In genomic region chr9:54323456-54323855, GRCm38 (mm10) we compare ENCODE assay signal across 10 mouse cellular contexts. TPM values are rescaled to one million over a fixed set of nuclear protein-coding genes. Genes with fewer than 3 reads are reported as not detected.
DNase-seq lines count a peak whose midpoint lies in the region; ATAC-seq and TF ChIP-seq lines count a peak whose summit lies in the region.
"Had no signal": no experiment of that assay in that cellular context is flagged by ENCODE, and none has a peak within 500 bp of the region (broad histone marks: within the 10 kb centered on the region; RNA-seq: fewer than 3 reads in every experiment).

No protein-coding gene starts in this region.

- no peak for TF ChIP-seq EP300 in MEL (IDR thresholded peaks at IDR 0.05; ENCODE audit: low read depth in 1 of 2, low read length in 2 of 2)

- no peak overlapping the region for H3K4me2 ChIP-seq in kidney, embryonic 16.5 days (replicated peaks; ENCODE audit: low read depth, low read length)
- H3K4me2 ChIP-seq: neural tube, embryonic 13.5 days had no signal

- no peaks in the 10 kb centered on the region; the same call in 1 of the 2 replicates for H3K27me3 ChIP-seq in kidney, embryonic 16.5 days (ENCODE audit: insufficient read depth, low read length)
- peaks cover 3 to 14% of the 10 kb centered on the region in 2 experiments for H3K27me3 ChIP-seq in MEL (ENCODE audit: control insufficient read depth in 1 of 2, insufficient read depth in 2 of 2, low read length in 2 of 2)
- H3K27me3 ChIP-seq: neural tube, embryonic 13.5 days had no signal

- ATAC-seq in kidney, embryonic 16.5 days (ENCODE audit: low FRiP score, low TSS enrichment): peak; percentile 27; the same call in 1 of the 2 replicates

- no peaks in the 10 kb centered on the region for H3K36me3 ChIP-seq in kidney, embryonic 16.5 days (ENCODE audit: insufficient read depth, low read length)
- H3K36me3 ChIP-seq in MEL (ENCODE audit: control insufficient read depth in 1 of 2, insufficient read depth in 2 of 2, low read length in 2 of 2): no peaks in the 10 kb centered on the region
- H3K36me3 ChIP-seq: neural tube, embryonic 13.5 days had no signal

- no peaks in the 10 kb centered on the region for H3K4me1 ChIP-seq in kidney, embryonic 16.5 days (ENCODE audit: insufficient read depth, low read length)
- no peaks in the 10 kb centered on the region for H3K4me1 ChIP-seq in MEL (ENCODE audit: control insufficient read depth in 1 of 2, insufficient read depth in 2 of 2, low read length in 2 of 2)
- H3K4me1 ChIP-seq: neural tube, embryonic 13.5 days had no signal

- 43% methylated on average over 8 of the region's 8 CpGs for WGBS in kidney, embryonic 16.5 days

- TF ChIP-seq POLR2A in MEL (IDR thresholded peaks at IDR 0.05; ENCODE audit: control insufficient read depth in 1 of 2, insufficient read depth in 1 of 2, low read depth in 1 of 2, low read length in 2 of 2, poor library complexity in 1 of 2): no peak

- no peak overlapping the region for H3K9ac ChIP-seq in kidney, embryonic 16.5 days (replicated peaks; ENCODE audit: low read length)
- H3K9ac ChIP-seq in MEL (ENCODE audit: control insufficient read depth, low read depth, low read length, poor library complexity, severe bottlenecking): no peak overlapping the region
- H3K9ac ChIP-seq: neural tube, embryonic 13.5 days had no signal

- H3K9me3 ChIP-seq in kidney, embryonic 16.5 days (ENCODE audit: low read length): no peaks in the 10 kb centered on the region
- no peaks in the 10 kb centered on the region for H3K9me3 ChIP-seq in MEL (replicated peaks; ENCODE audit: insufficient read depth, low read length)
- H3K9me3 ChIP-seq: neural tube, embryonic 13.5 days had no signal

- no peaks in the 10 kb centered on the region for H3K79me2 ChIP-seq in MEL (ENCODE audit: control insufficient read depth, insufficient read depth, low read length, poor library complexity)

- peak; percentile 23 for DNase-seq in adrenal gland, postnatal 14 days
- no peak for DNase-seq in adrenal gland, adult 18-20 months (ENCODE audit: low spot score in 2 of 2)
- no peak for DNase-seq in kidney, adult 11 months
- peak; percentile 49 for DNase-seq in MEL (ENCODE audit: low read depth, low spot score)
- peak; percentile 9 for DNase-seq in induced T-regulatory cell, adult 2 months (ENCODE audit: low read depth)
- DNase-seq in frontal cortex, postnatal 14 days (ENCODE audit: low spot score in 2 of 2): no peak
- no peak for DNase-seq in urinary bladder, postnatal 25 days (ENCODE audit: low spot score)

- peak; percentile 54 to 81 (median 73) for TF ChIP-seq CTCF in MEL (IDR thresholded peaks at IDR 0.05 in 2 of 3, conservative IDR thresholded peaks at IDR 0.05 in 1 of 3; ENCODE audit: control insufficient read depth in 1 of 3, insufficient read depth in 1 of 3, low read depth in 2 of 3, low read length in 3 of 3, poor library complexity in 1 of 3, severe bottlenecking in 1 of 3)

- H3K4me3 ChIP-seq in kidney, embryonic 16.5 days (ENCODE audit: low read length): no peak overlapping the region
- no peak overlapping the region for H3K4me3 ChIP-seq in MEL (ENCODE audit: control insufficient read depth in 1 of 2, insufficient read depth in 1 of 2, low read depth in 2 of 2, low read length in 2 of 2)
- H3K4me3 ChIP-seq: neural tube, embryonic 13.5 days had no signal

- TF ChIP-seq RAD21 in MEL (IDR thresholded peaks at IDR 0.05; ENCODE audit: low read depth, low read length): peak; percentile 58

- H3K27ac ChIP-seq in kidney, embryonic 16.5 days (ENCODE audit: low read length): no peak overlapping the region
- no peak overlapping the region for H3K27ac ChIP-seq in MEL (ENCODE audit: control insufficient read depth, low read depth, low read length)
- H3K27ac ChIP-seq: neural tube, embryonic 13.5 days had no signal

TF ChIP-seq in MEL, 35 proteins besides CTCF, POLR2A, EP300 and RAD21:
- TF ChIP-seq CHD1 (IDR thresholded peaks at IDR 0.05; ENCODE audit: low read depth, low read length): no peak
- TF ChIP-seq ZC3H11A (IDR thresholded peaks at IDR 0.05; ENCODE audit: low read depth, low read length): peak; percentile 57
- no peak for TF ChIP-seq MXI1 (IDR thresholded peaks at IDR 0.05; ENCODE audit: low read depth, low read length)
- TF ChIP-seq SMC3 (IDR thresholded peaks at IDR 0.05; ENCODE audit: low read depth, low read length): peak; percentile 67

RNA-seq across cellular contexts. Expression of gene Gldn, which starts 37.2 kb away (rescaled TPM):
- total RNA-seq in adrenal gland, postnatal 14 days (2021): 5.3 and 5.4 TPM in 2 replicates
- total RNA-seq in adrenal gland, adult 18-20 months (2021): 10 to 100 TPM in 1 of 2 experiments, 1 to 10 TPM in 1; 6.5 to 14.9 TPM
- 3.9 and 5.0 TPM in 2 replicates for polyA plus RNA-seq in kidney, embryonic 16.5 days (2015; fragmentation: Nextera tagmentation; extraction: Ambion mirVana)
- total RNA-seq in MEL (2012; rRNA removed): not detected in 2 replicates
- polyA plus RNA-seq in MEL (2012; ENCODE audit: insufficient read depth in 1 of 2, insufficient read length in 2 of 2, low read depth in 1 of 2, low replicate concordance in 2 of 2, missing spikeins in 1 of 2): not detected

RNA-seq across cellular contexts. Expression of gene Cyp19a1, which starts 55.5 kb away (rescaled TPM):
- total RNA-seq in adrenal gland, postnatal 14 days (2021): not detected in 2 replicates
- not detected for total RNA-seq in adrenal gland, adult 18-20 months (2021)
- polyA plus RNA-seq in kidney, embryonic 16.5 days (2015; fragmentation: Nextera tagmentation; extraction: Ambion mirVana): not detected in 2 replicates
- not detected in 2 replicates for total RNA-seq in MEL (2012; rRNA removed)
- polyA plus RNA-seq in MEL (2012; ENCODE audit: insufficient read depth in 1 of 2, insufficient read length in 2 of 2, low read depth in 1 of 2, low replicate concordance in 2 of 2, missing spikeins in 1 of 2): not detected
- polyA plus RNA-seq: neural tube, embryonic 13.5 days; urinary bladder, adult 2 months had no signal

Comparison
In these comparisons a context has a peak if more than half of its experiments do, and no peak if none do; other contexts are left out.
1. DNase-seq: peak in adrenal gland, postnatal 14 days (single experiment), MEL (single experiment) and induced T-regulatory cell, adult 2 months (single experiment); none in adrenal gland, adult 18-20 months (0 of 2), kidney, adult 11 months (single experiment), frontal cortex, postnatal 14 days (0 of 2) and urinary bladder, postnatal 25 days (single experiment).